Mouse (Mus musculus) cerebellum, adult 8-10 months (tissue): ENCODE measurements around the gene Pde4c.

ENCODE experiments used
- DNase-seq: peaks from one replicate; pipeline ENCODE4 v3.0.0; 2022

The Pde4c gene

DNA sequence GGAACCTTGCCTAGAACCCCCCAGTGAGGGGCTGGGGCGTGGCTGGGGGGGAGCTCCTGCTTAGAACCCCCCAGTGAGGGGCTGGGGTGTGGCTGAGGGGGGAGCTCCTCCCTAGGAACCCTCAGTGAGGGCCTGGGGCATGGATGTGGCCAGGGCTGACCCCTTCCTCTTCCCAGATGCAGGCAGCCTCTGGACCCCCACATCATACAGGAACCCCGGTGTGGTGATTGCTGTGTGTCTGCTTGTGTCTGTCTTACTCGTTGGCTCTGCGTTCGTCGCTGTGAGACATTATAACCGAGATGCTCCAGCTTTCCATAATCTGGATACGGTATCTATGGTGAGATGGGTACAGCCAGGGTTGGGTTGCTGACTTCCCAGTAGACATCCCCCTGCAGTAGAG is 1.9 kb upstream of the Pde4c start:
- DNase-seq: no peak

DNA sequence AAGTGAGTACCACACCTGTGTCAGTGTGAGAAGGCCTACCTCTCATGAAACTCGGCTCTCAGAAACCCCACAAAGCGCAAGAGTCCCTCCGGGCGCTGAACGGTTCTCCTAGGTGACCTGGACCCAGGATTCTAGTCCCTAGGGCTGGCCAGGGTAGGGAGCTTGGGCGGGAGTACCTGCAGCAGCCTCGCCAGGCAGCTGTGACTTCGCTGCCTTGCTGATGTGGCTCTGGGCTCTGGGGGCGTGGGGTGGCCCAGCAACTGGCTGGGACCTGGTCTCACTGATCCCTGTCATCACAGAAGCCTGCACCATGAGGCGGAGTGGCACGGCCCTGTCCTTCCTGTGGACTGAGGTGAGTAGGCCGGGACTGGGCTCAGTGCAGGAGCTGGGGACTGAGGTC is 696 bp downstream of the Pde4c start:
- no peak for DNase-seq

DNA sequence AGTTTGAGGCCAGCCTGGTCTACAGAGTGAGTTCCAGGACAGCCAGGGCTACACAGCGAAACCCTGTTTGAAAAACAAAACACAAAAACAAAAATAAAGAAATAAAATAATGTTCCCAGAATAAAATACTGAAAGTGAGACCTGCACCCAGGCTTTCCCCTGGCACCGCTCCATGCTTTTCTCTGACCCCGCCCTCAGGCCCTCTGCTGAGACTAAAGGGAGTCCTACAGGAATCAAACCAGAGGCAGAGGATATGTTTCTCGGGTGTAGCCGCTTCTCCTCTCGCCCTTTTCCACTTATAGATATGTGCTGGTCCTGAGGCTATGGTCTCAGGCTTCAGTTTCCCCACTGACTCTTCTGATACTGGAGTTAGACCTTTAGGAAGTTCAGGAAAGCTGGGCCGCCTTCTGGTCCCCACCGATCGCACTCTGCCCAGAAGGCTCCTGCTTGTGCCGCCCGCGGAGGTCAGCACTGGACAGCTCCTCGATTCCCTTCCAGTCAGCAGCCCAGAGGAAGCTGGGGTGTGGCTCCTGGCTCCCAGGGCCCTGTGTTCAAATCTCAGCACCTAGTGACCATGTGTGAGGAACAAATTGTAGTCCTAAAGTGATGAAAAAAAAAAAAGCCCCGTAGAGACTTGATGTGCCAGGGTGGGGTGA is 2.4 kb downstream of the Pde4c start:
- no peak for DNase-seq

DNA sequence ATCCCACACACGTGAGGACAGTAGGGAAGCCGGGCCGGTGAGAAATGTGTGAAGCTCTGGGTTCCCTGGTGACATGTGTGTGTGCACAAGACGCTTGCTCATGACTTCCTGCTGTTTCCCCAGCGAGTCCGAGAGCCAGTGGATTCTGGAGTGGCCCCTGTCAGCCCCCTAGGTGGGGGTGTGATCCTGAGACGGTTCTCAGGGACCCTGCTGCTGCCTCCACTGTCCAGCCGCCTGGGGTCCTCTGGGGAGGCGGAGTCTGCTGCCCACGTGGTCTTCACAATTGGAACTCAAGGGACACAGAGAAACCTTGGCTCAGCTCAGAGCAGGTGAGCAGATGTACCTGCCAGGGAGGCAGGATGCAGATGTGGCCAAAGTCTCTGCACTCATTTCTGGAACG is 3.2 kb downstream of the Pde4c start:
- DNase-seq: no peak

DNA sequence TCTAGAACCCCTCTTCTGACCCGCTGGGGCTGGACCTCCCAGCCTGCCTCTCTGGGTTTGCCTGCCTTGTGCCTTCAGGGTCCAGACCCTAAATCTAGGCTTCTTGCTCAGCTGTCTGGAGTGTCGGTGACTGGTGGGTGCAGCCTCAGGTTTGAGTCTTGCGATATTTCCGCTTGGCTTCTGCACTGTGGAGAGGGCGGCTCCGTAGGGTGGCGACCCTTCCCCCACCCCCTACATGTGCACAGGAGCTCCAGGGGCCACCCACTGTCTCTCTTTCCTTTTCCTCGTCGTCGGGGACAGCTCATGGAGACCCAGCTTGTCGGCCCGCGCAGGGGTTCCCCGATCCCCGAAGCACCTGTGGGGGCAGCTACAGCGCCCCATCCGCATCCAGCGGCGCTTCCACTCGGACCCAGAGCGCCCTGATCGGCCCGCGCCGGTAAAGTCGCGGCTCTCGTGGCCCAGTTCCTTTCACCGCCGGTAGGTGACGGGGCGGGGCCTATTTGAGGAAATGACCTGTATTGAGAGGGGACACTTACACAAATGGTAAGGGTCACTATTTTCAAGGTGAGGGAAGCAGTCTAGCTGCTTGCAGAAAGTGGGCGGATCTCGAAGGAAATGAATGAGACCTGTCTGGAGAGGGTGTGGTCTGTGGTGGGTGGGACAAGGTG is 6.4 kb downstream of the Pde4c start:
- no peak for DNase-seq

DNA sequence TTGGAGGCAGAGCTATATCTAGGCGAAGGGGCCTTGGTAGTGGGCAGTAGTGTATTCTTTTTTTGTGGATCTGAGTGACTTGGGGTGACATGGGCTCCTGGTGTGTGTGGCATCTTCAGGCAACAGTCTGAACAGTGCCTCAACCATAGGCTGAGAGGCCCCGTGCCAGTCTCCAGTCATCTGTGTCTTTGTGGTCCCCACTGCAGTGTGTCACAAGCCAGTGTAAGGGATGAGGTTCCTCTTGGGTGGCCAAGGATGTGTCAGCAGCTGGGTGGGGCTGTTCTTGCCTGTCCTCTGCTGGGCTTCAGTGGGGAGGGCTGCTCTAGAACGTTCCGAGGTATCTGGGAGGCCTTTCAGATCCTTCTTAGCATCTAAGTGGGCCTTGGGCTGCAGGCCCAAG is 7.4 kb downstream of the Pde4c start:
- no peak for DNase-seq

DNA sequence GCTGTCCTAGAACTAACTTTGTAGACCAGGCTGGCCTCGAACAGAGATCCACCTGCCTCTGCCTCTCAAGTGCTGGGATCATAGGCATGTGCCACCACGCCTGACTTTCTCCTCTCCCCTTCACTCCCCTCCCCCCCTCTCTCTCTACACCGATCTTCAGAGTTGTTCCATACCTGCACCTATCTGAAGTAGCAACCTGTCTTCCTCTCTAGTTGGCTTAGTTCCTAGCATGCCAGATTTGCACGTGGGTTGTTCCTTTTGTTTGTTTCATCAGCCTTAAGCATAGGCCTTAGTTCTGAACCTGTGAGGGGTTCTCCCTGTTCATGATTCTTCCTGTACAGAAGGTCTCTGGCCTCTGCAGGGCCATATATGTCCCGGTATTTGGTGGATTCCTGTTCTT is 14.2 kb downstream of the Pde4c start:
- no peak for DNase-seq

DNA sequence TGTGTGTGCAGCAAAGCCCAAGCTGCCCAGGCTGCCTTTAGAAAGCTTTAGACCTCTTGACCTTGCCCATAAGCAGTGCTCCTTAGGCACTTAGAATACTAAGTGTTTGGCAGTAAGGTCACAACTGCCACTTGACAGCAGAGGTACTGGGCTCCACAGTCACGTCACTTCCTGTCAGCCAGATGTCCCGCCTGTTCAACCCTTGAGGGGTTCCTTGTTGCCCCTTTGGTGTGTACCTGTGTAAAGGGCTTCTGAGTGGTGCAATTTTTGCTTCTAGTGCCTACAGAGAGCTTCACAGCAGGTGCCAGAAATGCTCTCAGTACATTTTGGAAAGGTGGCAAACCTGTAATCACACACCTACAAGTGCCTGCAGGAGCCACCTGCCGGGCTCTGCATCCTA is 14.7 kb downstream of the Pde4c start:
- DNase-seq: no peak

DNA sequence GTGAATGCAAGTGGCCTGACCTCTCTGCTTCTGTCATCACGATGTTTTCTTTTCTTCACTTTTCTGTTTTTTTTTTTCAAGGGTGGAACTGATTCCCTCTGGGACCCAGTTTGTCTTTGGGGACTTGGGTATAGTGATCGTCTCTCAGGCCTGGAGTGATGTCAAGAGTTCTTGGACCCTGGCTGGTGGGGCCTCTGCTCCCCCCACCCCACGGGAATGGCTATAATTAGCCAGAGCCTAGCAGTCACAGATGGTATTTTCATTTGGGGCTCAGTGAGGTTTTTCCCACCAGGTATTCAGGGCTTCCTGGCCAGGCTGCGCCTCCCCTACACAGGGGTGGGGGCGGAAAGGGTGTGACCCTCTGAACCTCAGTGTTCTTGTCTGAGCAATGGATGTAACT is 18.1 kb downstream of the Pde4c start:
- no peak for DNase-seq

DNA sequence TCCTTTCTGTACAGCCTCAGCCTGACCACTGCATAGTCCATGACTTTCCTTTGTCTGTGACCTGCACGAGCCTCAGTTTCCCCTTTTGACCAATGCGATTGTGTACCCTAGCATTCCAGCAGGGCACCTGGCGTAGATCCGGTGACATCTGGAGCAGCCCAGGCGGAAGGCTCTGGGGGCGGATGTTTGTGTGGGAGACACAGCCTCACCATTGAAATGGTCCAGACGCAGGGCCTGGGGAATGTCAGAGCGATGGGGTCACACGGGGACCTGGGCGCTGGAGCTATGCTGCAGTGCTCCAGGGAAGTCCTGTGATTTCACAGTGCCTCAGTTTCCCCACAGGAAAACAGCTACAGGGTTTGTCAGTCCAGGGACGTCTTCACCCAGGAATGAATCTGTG is 18.7 kb downstream of the Pde4c start:
- no peak for DNase-seq

DNA sequence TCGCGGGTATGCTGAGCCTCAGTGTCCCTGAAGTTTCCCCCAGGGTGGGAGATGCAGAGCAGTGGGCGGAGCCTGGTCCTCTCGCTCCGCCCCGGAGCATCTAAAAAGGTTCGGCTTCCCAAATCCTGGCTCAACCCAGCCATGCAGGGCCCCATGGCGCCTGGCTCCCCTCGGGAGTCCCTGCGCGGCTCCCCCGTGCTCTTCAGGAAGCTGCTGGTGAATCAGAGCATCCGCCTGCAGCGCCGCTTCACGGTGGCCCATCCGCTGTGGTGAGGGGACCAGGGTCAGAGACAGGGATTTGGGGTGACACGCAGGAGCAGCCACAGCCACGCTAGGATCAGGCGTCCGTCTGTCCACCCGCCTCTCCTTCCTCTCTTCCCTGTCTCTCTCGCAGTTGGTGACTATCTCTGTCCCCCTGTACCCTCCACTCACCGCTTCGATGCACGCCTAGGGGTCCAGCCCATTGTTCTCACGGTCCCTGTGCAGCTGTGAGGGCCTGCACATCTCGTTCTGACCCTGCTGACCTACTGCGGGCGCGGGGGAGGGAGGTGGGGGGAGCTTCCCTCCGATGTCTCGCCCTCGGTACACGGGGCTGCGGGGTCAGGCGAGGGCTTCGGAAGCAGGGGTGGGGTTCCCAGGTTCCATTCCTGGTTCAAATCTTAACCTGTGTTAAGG is 19.6 kb downstream of the Pde4c start:
- no peak for DNase-seq

DNA sequence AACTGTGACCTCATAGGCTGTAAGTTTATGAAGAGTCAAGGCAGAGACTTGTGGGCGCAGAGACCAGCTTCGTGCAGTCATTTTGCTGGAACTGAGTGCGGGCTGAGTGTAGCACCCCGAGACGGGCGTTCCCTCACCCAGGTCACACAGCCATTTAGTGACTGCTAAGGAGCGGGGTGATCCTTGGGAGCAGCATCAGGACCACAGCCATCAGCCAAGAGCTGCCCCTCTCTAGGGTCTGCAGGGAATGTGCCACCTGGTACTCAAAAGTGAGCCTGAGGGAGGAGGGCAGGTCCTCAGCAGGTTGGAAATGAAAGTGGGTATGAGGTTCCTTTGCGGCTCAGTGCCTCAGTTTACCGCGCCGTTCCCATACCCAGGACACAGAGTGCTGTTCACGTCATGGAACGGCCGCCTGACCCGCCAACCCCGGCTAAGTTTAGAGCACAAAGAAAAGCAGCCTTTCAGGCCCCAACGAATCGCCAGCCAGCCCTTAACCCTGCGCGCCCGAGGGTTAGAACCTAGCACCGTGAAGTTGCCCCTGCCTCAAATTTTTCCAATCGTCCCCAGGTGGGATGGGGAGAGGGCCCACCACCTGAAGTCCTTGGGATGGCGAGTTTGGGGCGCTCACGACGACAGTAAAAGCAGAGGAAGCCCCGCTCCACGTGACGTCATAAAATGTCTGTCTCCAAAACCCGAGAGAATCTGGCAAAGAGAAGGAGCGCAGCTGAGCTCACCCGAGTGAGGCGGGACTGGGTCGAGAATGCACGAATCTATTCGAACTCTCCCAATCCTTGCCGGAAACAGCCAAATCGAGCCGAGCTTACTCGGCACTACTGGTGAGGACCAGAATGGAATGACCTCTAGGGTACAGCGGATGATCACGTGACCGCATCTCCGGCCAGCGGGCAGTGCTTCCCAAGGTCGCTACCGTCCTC is 20.4 kb downstream of the Pde4c start:
- peak; percentile 42 for DNase-seq

DNA sequence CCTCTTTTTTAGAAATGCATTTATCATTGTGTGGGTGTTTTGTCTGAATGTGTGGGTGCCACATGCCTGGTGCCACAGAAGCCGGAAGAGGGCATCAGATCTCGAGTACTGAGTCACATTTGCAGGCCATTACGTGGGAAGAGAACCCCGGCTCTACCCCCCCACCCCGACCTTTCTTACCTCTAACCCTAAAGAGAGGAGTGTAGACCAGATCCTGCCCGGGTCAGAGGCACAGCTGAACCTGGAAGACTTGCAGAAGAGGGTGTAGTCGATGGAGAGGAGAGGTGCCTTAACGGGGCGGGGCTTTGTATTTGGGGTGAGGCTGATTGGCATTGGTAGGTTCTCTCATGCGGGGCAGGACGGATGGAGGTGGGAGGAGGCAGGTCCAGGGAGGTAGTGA is 21.3 kb downstream of the Pde4c start:
- DNase-seq: no peak

DNA sequence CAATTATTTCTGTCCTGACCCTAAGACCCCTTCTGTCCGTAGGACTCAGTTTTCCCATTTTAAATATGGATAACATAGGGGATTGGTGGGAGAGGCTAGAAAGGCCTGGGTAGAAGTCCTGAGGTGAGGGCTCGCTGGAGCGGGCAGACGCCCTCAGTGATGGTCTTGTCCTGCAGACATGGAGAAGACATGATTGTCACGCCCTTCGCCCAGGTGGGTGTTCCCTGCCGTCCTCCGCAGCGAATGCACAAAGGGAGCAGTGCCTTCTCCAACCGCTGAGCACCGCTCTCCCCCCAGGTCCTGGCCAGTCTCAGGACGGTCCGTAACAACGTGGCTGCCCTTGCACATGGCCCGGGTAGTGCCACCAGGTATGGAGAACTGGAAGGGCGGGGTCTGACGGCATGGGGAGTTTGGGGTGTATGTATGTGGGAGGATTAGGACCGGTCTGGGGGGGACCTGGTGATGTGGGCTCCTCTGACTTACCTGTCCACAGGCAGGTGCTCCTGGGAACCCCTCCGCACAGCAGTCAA is 22.2 kb downstream of the Pde4c start:
- DNase-seq: no peak

DNA sequence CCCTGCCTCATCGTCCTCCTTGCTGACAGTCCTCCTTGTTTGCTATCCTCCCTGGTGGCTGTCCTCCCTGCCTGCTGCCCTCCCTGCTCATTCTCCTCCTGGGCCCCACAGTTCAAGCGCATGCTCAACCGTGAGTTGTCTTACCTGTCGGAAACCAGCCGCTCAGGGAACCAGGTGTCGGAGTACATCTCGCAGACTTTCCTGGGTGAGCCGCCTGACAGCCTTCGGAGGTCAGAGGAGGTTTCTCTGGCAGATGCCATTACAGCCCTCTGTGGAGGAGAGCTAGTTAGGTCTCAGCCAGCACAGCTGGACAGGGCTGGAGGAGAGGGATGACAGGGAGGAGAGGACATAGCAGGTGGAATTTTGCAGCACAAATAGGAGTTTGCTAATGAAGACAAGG is 23.2 kb downstream of the Pde4c start:
- no peak for DNase-seq

DNA sequence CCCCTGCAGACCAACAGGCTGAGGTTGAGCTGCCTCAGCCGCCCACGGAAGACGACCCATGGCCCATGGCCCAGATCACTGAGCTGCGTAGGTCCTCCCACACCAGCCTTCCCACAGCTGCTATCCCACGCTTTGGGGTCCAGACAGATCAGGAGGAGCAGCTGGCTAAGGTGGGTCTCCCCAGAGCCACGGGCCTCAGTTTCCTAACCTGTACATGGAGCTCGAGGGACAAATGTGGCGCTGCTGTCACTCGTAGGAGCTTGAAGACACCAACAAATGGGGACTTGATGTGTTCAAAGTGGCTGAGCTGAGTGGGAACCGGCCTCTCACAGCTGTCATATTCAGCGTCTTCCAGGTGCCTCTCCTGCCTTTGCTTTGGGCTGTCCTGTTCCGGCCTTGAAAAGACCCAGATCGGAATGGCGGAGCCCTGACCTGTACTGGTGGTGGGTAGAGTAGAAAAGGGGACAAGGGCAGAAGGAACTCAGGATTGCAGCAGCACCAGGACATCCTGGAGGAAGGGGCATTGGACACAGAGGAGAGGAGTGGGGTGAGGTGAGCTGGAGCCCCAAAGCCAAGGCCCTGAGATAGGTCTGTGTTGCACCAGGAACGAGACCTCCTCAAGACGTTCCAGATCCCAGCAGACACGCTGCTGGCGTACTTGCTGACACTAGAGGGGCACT is 23.8 kb downstream of the Pde4c start:
- DNase-seq: no peak

DNA sequence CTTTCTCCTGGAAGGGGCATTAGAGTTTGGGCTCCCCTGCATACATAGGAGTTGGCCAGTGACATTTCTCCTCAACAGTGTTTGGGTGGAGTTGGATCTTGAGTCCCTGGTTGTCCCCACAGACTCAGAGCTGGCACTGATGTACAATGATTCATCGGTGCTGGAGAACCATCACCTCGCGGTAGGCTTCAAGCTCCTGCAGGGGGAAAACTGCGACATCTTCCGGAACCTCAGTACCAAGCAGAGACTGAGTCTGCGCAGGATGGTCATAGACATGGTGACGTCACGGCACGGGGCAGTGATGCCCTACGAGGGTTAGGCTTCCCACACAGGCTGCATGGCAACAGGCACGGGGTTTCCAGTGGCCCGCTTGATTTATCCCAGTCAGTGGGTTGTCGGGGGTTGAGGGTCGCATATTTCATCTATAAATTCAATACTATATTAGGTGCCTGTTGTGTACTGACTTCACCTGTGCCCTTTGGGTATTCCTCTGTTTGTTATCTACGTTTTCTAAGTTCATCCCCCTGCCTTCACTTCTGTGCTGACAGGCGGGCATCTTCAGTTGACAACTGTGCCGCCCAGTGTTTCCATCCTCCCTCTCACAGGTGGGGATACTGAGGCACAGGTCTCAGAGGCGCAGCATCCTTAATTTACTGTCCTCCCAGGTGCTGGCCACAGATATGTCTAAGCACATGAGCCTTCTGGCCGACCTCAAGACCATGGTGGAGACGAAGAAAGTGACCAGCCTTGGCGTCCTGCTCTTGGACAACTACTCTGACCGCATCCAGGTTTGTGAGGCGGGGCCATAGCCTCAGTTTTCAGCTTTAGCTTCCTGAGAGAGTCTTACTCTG is 25.0 kb downstream of the Pde4c start:
- no peak for DNase-seq

DNA sequence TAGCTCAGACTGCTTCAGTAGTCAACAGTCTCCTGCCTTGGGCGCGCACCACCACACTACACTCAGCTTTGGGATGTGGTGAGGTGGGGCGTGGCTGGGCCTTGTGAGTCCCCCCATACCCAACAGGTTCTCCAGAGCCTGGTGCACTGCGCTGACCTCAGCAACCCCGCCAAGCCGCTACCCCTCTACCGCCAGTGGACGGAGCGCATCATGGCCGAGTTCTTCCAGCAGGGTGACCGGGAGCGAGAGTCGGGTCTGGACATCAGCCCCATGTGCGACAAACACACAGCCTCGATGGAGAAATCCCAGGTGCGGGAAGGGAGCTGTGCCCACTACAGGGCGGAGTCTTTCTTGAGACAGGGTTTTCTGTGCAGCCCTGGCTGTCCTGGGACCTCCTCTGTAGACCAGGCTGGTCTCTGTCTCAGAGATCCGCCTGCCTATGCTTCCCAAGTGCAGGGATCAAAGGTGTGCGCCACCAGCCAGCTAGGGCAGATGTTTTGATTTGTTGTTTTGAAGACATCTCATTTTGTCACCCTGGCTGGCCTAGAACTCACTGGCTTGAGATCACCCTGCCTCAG is 25.7 kb downstream of the Pde4c start:
- DNase-seq: no peak

DNA sequence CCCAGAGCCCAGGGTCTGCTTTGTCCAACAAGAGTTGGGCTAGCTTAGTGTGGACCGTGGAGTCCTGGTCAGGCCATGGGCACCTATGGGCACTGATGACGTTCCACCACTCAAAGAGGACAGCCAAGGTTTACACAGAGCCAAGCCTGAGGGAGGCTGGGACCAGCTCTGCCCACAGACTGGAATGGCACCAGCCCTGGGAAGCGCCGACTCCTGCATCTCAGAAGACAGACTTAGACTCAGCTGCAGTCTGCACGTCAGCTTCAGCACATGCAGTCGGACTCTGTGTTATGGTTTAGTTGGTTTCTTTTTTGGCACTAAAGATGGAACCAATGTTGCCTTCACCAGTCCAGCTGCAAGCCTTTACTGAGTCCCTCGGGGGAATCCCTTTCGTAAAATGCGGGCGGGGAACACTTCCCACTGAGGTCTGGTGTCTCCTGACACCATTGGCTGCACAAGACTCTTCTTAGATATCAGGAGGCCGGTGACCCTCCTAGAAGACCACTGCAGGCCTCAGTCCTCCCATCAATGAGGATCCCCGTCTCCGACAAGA is 26.7 kb downstream of the Pde4c start:
- DNase-seq: no peak

DNA sequence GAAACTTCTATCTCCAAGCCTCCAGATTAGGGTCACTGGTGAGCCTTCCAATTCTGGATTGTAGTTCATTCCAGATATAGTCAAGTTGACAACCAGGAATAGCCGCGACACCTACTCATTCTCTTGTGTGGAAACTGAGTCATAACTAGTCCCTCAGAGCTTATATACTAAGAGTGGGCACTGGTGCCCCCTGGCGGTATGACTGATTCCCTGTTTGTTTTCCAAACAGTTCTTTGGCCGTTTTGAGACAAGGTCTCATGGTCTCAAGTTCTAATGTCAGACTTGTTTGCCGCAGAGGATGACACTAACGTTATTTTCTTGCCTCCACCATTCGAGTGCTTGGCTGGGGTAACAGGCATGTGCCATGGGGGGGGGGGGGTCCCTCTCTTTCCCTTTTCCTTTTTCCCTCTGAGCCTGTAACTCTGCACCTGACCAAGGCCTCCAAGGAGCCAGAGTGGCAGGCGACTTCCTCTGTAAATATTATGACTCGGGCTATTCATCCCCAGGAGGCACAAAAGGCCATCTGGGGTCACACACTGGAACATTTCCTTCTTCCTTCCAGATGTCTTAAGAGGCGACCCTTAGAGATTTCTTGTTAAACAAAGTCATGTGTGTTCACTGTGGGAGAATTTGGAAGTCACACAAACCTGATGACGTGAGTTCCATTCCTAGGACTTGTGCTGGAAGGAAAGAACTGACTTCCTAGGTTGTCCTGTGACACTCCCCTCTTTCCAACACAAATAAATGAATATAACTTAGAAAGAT is 28.7 kb downstream of the Pde4c start:
- peak; percentile 66 for DNase-seq
